Mouse (Mus musculus) C2C12 (cell line): ENCODE measurements at regions not wholly inside any gene's neighbourhood (a gene's known extent, or its start where the extent isn't known, plus 50 kb on each side); places are given as distances from the start of the nearest gene placed in this dataset.

Source experiments
- H3K27me3 ChIP-seq: one replicate; pipeline ENCODE4 v1.6.1; 2011; ENCODE audit not compliant: control insufficient read depth, insufficient read depth, insufficient read length
- H3K36me3 ChIP-seq: one replicate; pipeline ENCODE4 v1.6.1; 2011; ENCODE audit not compliant: control insufficient read depth, insufficient read depth
- H3K4me3 ChIP-seq: one replicate; pipeline ENCODE4 v1.5.1; 2011; ENCODE audit warnings: mild to moderate bottlenecking, control low read depth; ENCODE audit not compliant: poor library complexity, insufficient read depth, severe bottlenecking
- H3K79me2 ChIP-seq: one replicate; pipeline ENCODE4 v1.6.1; 2011; ENCODE audit not compliant: control insufficient read depth, insufficient read depth
- H3K79me3 ChIP-seq: one replicate; pipeline ENCODE4 v1.6.1; 2011; ENCODE audit warnings: low read depth, control low read depth
- H3ac ChIP-seq: one replicate; pipeline ENCODE3; 2011; ENCODE audit warnings: low read depth; ENCODE audit not compliant: control insufficient read depth, insufficient read length
- CEBPB ChIP-seq: IDR thresholded peaks from one replicate; pipeline ENCODE4 v1.6.1; 2011; ENCODE audit warnings: low read depth, mild to moderate bottlenecking, control low read depth, moderate library complexity
- CTCF ChIP-seq: IDR thresholded peaks from one replicate; pipeline ENCODE4 v1.5.1; 2011; ENCODE audit not compliant: control insufficient read depth, insufficient read depth, insufficient read length
- FOSL1 ChIP-seq: IDR thresholded peaks from one replicate; pipeline ENCODE4 v1.8.0; 2011; ENCODE audit warnings: mild to moderate bottlenecking, low read length; ENCODE audit not compliant: poor library complexity, insufficient read depth, severe bottlenecking
- MAX ChIP-seq: IDR thresholded peaks from one replicate; pipeline ENCODE4 v1.6.1; 2011; ENCODE audit warnings: mild to moderate bottlenecking, control low read depth
- MYOD1 ChIP-seq: IDR thresholded peaks from one replicate; pipeline ENCODE4 v1.6.1; 2011; ENCODE audit warnings: low read depth; ENCODE audit not compliant: control insufficient read depth, insufficient read length
- MYOG ChIP-seq: IDR thresholded peaks from one replicate; pipeline ENCODE4 v1.6.1; 2011; ENCODE audit not compliant: control insufficient read depth, insufficient read length; ENCODE audit errors: extremely low read depth
- USF1 ChIP-seq: IDR thresholded peaks from one replicate; pipeline ENCODE4 v1.6.1; 2011; ENCODE audit warnings: low read depth, mild to moderate bottlenecking, control low read depth, moderate library complexity

DNA sequence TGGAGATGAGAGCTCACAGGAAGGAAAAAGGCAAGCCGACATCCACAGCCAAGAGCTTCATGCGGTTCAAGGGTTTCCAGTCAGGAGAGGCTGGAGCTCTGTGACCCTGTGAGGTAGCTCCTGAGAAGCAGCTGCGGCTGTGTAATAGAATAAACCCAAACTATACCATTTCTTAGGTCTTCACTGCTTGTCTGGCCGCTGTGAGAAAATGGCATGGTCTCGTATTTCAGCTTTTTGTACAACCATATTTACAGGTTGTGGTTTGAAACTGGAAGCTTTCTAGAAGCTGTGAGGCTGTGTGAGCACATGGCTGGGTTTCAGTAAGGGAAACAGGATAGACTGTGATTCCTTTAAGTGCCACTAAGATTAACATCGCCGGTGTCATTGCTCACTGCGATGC, 388.6 kb upstream of the Gm11114 start:
- no peaks in the 10 kb centered on the region for H3K79me3 ChIP-seq
- H3K27me3 ChIP-seq: no peaks in the 10 kb centered on the region
- no peak overlapping the region for H3K4me3 ChIP-seq
- TF ChIP-seq MYOG: no peak
- H3K36me3 ChIP-seq: no peaks in the 10 kb centered on the region
- no peaks in the 10 kb centered on the region for H3K79me2 ChIP-seq
- no peak overlapping the region for H3ac ChIP-seq

DNA sequence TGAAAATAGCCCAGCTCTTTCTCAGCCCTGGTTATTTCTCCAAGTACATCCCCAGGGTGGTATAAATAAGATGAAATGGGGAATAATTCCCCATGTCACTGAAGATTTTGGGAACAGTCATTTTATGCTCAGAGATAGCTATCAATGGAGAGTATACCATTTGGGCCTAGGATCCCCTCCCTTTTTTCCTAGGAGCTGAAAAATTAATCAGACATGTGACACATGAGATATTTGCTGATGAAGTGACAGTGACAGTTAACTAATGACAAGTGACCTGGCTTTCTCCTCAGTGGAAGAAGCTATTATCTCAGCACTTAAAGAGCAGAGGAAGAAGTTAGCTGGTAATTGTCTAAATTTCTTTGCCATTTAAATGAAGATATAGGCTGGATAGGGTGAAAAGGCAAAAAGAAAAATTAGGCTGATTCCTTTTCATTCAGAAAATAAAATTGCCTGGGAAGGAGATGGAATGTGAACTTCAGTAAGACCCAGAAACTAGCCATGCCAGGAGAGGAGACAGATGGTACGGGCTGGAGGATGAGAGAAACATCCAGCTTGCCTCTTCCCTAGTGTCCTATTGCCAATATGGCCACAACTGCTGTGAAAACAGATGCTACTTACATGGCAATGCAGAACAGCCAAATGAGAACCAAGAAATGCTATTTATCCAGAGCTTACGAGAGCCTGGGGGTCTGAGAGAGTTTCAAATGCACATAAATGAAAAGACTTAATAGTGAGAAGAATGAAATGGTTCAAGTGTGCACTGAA, 376.1 kb upstream of the Gm11114 start:
- TF ChIP-seq CEBPB: no peak
- no peak for TF ChIP-seq FOSL1
- TF ChIP-seq CTCF: no peak
- TF ChIP-seq MYOG: no peak
- TF ChIP-seq MYOD1: no peak
- TF ChIP-seq USF1: no peak
- no peak for TF ChIP-seq MAX
- Histone ChIP-seq H3ac (no peak overlapping the region), H3K4me3 (no peak overlapping the region), H3K79me3 (no peaks in the 10 kb centered on the region), H3K36me3 (no peaks in the 10 kb centered on the region), H3K79me2 (no peaks in the 10 kb centered on the region), H3K27me3 (no peaks in the 10 kb centered on the region)

DNA sequence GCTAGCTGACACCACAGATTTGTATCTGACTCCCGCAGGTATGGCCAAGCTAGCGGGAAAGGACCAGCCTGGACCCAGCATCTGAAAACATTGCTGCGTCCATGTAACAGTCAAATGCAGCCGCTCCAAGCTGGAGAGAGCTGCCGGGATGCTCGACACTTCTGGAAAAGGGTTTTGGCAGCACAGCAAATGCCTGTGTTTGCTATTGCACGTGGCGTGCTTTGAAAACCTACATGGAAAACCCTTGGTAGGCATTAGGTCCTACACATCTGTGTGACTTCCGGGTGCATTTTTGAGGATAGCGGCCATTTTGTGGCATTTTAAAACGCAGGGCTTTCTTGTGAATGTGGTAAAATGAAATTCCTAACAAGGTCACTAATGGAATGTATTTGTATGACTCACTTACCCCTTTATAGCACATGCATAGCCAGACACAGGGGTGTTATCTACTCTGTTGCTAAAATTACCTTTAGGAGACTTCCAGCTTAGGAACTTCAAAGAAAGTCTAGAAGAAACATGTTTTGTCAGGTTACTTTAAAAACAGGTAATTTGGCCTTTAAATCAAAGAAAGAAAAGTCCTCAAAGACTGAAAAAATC, 345.9 kb upstream of the Gm11114 start:
- H3K79me2 ChIP-seq: no peaks in the 10 kb centered on the region
- H3K79me3 ChIP-seq: no peaks in the 10 kb centered on the region
- H3K36me3 ChIP-seq: no peaks in the 10 kb centered on the region
- no peaks in the 10 kb centered on the region for H3K27me3 ChIP-seq
- TF ChIP-seq FOSL1: no peak
- no peak for TF ChIP-seq CEBPB
- no peak for TF ChIP-seq MYOD1
- no peak for TF ChIP-seq CTCF
- TF ChIP-seq USF1: no peak
- no peak for TF ChIP-seq MAX
- TF ChIP-seq MYOG: no peak
- no peak overlapping the region for H3ac ChIP-seq
- no peak overlapping the region for H3K4me3 ChIP-seq

DNA sequence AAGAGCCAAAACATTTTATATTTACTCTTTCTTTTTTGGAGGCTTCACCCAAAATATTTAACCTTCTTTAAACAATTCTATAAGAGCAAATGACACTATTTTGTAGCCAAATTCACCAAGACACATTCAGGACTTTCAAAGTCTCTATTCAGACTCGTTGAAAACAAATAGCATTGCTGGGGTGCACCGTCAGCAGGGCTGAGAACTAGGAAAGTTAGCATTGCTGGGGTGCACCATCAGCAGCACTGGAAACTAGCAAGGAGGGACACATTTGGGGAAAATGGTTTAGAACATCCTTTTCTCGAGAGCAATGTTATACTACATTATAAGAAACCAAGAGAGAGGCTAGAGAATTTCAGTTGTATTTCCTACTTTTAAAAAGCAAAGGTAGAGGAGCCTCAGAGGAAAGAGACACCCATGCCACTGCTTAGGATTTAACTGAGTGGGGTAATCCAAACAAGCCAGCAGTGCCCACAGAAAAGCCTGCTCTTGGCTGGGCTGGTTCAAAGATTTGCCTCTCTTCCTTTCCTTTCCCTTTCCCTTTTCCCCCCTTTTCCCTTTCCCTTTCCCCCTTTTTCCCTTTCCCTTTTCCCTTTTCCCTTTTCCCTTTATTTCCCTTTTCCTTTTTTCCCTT, 342.5 kb upstream of the Gm11114 start:
- H3K36me3 ChIP-seq: no peaks in the 10 kb centered on the region
- H3K79me2 ChIP-seq: no peaks in the 10 kb centered on the region
- no peaks in the 10 kb centered on the region for H3K79me3 ChIP-seq
- H3ac ChIP-seq: no peak overlapping the region
- no peak for TF ChIP-seq FOSL1
- no peak for TF ChIP-seq MYOG
- TF ChIP-seq CTCF: no peak
- TF ChIP-seq CEBPB: no peak
- TF ChIP-seq USF1: no peak
- TF ChIP-seq MYOD1: no peak
- no peak for TF ChIP-seq MAX
- no peaks in the 10 kb centered on the region for H3K27me3 ChIP-seq
- no peak overlapping the region for H3K4me3 ChIP-seq

DNA sequence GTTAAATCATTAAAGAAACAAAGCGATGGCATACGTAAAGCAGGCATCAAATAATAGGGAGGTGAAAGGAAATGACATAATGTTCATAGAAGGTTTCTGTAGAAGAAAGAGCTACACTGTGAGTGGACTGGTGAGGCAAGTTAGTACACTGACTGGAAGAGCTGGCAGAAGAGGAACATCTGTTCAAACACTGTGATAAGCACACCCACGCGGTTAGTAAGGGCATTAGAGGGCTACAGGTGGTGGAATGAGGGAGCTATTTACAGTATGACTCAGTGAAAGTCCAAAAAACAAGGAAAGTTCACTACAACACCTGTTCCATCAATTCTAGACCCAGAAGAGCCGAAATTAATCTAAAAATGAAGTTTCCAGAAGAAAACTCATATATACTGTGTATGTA, 335.1 kb upstream of the Gm11114 start:
- TF ChIP-seq CEBPB (no peak), MYOG (no peak), MAX (no peak), FOSL1 (no peak), USF1 (no peak), MYOD1 (no peak), CTCF (no peak)
- Histone ChIP-seq H3K79me3 (no peaks in the 10 kb centered on the region), H3K36me3 (no peaks in the 10 kb centered on the region), H3K79me2 (no peaks in the 10 kb centered on the region), H3ac (no peak overlapping the region), H3K4me3 (no peak overlapping the region), H3K27me3 (no peaks in the 10 kb centered on the region)

DNA sequence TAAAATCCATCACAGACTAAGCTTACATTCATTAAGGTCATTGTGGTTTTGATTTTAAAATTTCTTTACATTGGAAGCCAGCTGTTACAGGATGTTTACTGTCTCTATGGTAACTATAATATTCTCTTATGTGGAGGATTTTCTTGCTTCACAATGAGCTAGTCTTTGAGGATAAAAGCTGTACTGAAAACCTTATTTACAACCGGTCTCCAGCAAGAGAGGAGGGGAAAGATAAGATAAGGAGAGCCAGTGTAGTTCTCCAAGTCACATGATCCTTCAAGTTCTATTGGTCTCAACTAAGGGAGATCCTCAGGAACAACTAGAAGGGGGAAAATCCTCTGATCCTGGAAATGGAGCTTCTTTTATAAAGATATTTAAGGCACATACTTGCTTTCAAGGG, 309.2 kb upstream of the Gm11114 start:
- Histone ChIP-seq H3K36me3 (no peaks in the 10 kb centered on the region), H3ac (no peak overlapping the region), H3K4me3 (no peak overlapping the region), H3K79me3 (no peaks in the 10 kb centered on the region), H3K79me2 (no peaks in the 10 kb centered on the region), H3K27me3 (no peaks in the 10 kb centered on the region)
- TF ChIP-seq USF1 (no peak), CTCF (no peak), MAX (no peak), MYOD1 (no peak), MYOG (no peak), FOSL1 (no peak), CEBPB (no peak)
